Mouse (Mus musculus): ENCODE measurements at regions not wholly inside any gene's neighbourhood (a gene's known extent, or its start where the extent isn't known, plus 50 kb on each side); places are given as distances from the start of the nearest gene placed in this dataset.

GRCm38 (mm10) chr9:88059005-88059404, 268.0 kb upstream of the Nt5e start:
- TF ChIP-seq CEBPB (IDR thresholded peaks at IDR 0.05; ENCODE audit: low read depth) (no peak), CTCF (IDR thresholded peaks at IDR 0.05; ENCODE audit: control insufficient read depth, insufficient read depth, insufficient read length) (no peak), MYOD1 (IDR thresholded peaks at IDR 0.05; ENCODE audit: control insufficient read depth, insufficient read length, low read depth) (no peak), MYOG (IDR thresholded peaks at IDR 0.05; ENCODE audit: control insufficient read depth, extremely low read depth, insufficient read length) (no peak), USF1 (IDR thresholded peaks at IDR 0.05; ENCODE audit: low read depth) (no peak), MAX (IDR thresholded peaks at IDR 0.05) (no peak), FOSL1 (IDR thresholded peaks at IDR 0.05; ENCODE audit: insufficient read depth, low read length, poor library complexity, severe bottlenecking) (no peak)
- no peaks in the 10 kb centered on the region for H3K79me3 ChIP-seq (ENCODE audit: low read depth)

GRCm38 (mm10) chr9:88063973-88064676, 262.9 kb upstream of the Nt5e start:
- Histone ChIP-seq H3ac (ENCODE audit: control insufficient read depth, insufficient read length, low read depth) (no peak overlapping the region), H3K4me3 (ENCODE audit: insufficient read depth, poor library complexity, severe bottlenecking) (no peak overlapping the region), H3K27me3 (ENCODE audit: control insufficient read depth, insufficient read depth, insufficient read length) (no peaks in the 10 kb centered on the region), H3K79me3 (ENCODE audit: low read depth) (no peaks in the 10 kb centered on the region), H3K79me2 (ENCODE audit: control insufficient read depth, insufficient read depth) (no peaks in the 10 kb centered on the region), H3K36me3 (ENCODE audit: control insufficient read depth, insufficient read depth) (no peaks in the 10 kb centered on the region)
- TF ChIP-seq FOSL1 (IDR thresholded peaks at IDR 0.05; ENCODE audit: insufficient read depth, low read length, poor library complexity, severe bottlenecking) (no peak), CTCF (IDR thresholded peaks at IDR 0.05; ENCODE audit: control insufficient read depth, insufficient read depth, insufficient read length) (no peak)

More at GRCm38 (mm10) chr9:88059005-88059404, 268.0 kb upstream of the Nt5e start:
- Histone ChIP-seq H3K36me3 (ENCODE audit: control insufficient read depth, insufficient read depth) (no peaks in the 10 kb centered on the region), H3K79me2 (ENCODE audit: control insufficient read depth, insufficient read depth) (no peaks in the 10 kb centered on the region), H3K4me3 (ENCODE audit: insufficient read depth, poor library complexity, severe bottlenecking) (no peak overlapping the region), H3ac (ENCODE audit: control insufficient read depth, insufficient read length, low read depth) (no peak overlapping the region), H3K27me3 (ENCODE audit: control insufficient read depth, insufficient read depth, insufficient read length) (no peaks in the 10 kb centered on the region)

GRCm38 (mm10) chr9:88065057-88065456, 261.9 kb upstream of the Nt5e start:
- Histone ChIP-seq H3K4me3 (ENCODE audit: insufficient read depth, poor library complexity, severe bottlenecking) (no peak overlapping the region), H3K79me3 (ENCODE audit: low read depth) (no peaks in the 10 kb centered on the region), H3K36me3 (ENCODE audit: control insufficient read depth, insufficient read depth) (no peaks in the 10 kb centered on the region), H3K79me2 (ENCODE audit: control insufficient read depth, insufficient read depth) (no peaks in the 10 kb centered on the region), H3K27me3 (ENCODE audit: control insufficient read depth, insufficient read depth, insufficient read length) (no peaks in the 10 kb centered on the region), H3ac (ENCODE audit: control insufficient read depth, insufficient read length, low read depth) (no peak overlapping the region)
- TF ChIP-seq CTCF (IDR thresholded peaks at IDR 0.05; ENCODE audit: control insufficient read depth, insufficient read depth, insufficient read length) (no peak), USF1 (IDR thresholded peaks at IDR 0.05; ENCODE audit: low read depth) (no peak), MYOD1 (IDR thresholded peaks at IDR 0.05; ENCODE audit: control insufficient read depth, insufficient read length, low read depth) (no peak), MYOG (IDR thresholded peaks at IDR 0.05; ENCODE audit: control insufficient read depth, extremely low read depth, insufficient read length) (no peak), CEBPB (IDR thresholded peaks at IDR 0.05; ENCODE audit: low read depth) (no peak), FOSL1 (IDR thresholded peaks at IDR 0.05; ENCODE audit: insufficient read depth, low read length, poor library complexity, severe bottlenecking) (no peak), MAX (IDR thresholded peaks at IDR 0.05) (no peak)

DNA sequence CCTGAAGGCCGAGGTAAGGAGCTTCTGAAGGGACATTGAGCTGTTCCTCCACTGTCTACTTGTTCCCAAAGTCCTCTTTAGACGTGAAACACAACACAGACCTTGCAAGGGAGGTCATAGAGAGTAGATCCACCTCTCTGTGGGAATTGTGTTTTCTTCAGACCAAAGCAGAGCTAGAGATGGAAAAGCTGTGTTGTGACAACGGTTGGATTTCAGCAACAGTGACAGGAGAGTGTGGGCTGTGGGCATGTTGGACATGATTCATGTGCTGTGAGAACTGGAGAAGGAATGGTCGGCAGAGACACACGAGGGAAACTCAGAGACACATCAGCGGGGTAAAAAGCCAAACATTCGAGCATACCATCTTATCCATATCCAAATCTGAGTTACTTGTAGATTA, 261.2 kb upstream of the Nt5e start:
- H3K79me2 ChIP-seq (ENCODE audit: control insufficient read depth, insufficient read depth): no peaks in the 10 kb centered on the region

GRCm38 (mm10) chr9:88068322-88068721, 258.7 kb upstream of the Nt5e start:
- Histone ChIP-seq H3K79me3 (ENCODE audit: low read depth) (no peaks in the 10 kb centered on the region), H3K79me2 (ENCODE audit: control insufficient read depth, insufficient read depth) (no peaks in the 10 kb centered on the region), H3ac (ENCODE audit: control insufficient read depth, insufficient read length, low read depth) (no peak overlapping the region), H3K36me3 (ENCODE audit: control insufficient read depth, insufficient read depth) (no peaks in the 10 kb centered on the region), H3K27me3 (ENCODE audit: control insufficient read depth, insufficient read depth, insufficient read length) (no peaks in the 10 kb centered on the region), H3K4me3 (ENCODE audit: insufficient read depth, poor library complexity, severe bottlenecking) (no peak overlapping the region)
- TF ChIP-seq CEBPB (IDR thresholded peaks at IDR 0.05; ENCODE audit: low read depth) (no peak), MAX (IDR thresholded peaks at IDR 0.05) (no peak), CTCF (IDR thresholded peaks at IDR 0.05; ENCODE audit: control insufficient read depth, insufficient read depth, insufficient read length) (no peak), MYOG (IDR thresholded peaks at IDR 0.05; ENCODE audit: control insufficient read depth, extremely low read depth, insufficient read length) (no peak), FOSL1 (IDR thresholded peaks at IDR 0.05; ENCODE audit: insufficient read depth, low read length, poor library complexity, severe bottlenecking) (no peak), MYOD1 (IDR thresholded peaks at IDR 0.05; ENCODE audit: control insufficient read depth, insufficient read length, low read depth) (no peak), USF1 (IDR thresholded peaks at IDR 0.05; ENCODE audit: low read depth) (no peak)

More for the DNA sequence above, 261.2 kb upstream of the Nt5e start:
- TF ChIP-seq MAX (IDR thresholded peaks at IDR 0.05): no peak
- no peak for TF ChIP-seq CEBPB (IDR thresholded peaks at IDR 0.05; ENCODE audit: low read depth)
- TF ChIP-seq MYOG (IDR thresholded peaks at IDR 0.05; ENCODE audit: control insufficient read depth, extremely low read depth, insufficient read length): no peak
- no peak for TF ChIP-seq CTCF (IDR thresholded peaks at IDR 0.05; ENCODE audit: control insufficient read depth, insufficient read depth, insufficient read length)
- no peak for TF ChIP-seq USF1 (IDR thresholded peaks at IDR 0.05; ENCODE audit: low read depth)
- TF ChIP-seq MYOD1 (IDR thresholded peaks at IDR 0.05; ENCODE audit: control insufficient read depth, insufficient read length, low read depth): no peak
- TF ChIP-seq FOSL1 (IDR thresholded peaks at IDR 0.05; ENCODE audit: insufficient read depth, low read length, poor library complexity, severe bottlenecking): no peak
- H3K36me3 ChIP-seq (ENCODE audit: control insufficient read depth, insufficient read depth): no peaks in the 10 kb centered on the region
- no peaks in the 10 kb centered on the region for H3K27me3 ChIP-seq (ENCODE audit: control insufficient read depth, insufficient read depth, insufficient read length)
- no peak overlapping the region for H3ac ChIP-seq (ENCODE audit: control insufficient read depth, insufficient read length, low read depth)
- H3K4me3 ChIP-seq (ENCODE audit: insufficient read depth, poor library complexity, severe bottlenecking): no peak overlapping the region
- H3K79me3 ChIP-seq (ENCODE audit: low read depth): no peaks in the 10 kb centered on the region

GRCm38 (mm10) chr9:88068881-88069304, 258.1 kb upstream of the Nt5e start:
- no peak overlapping the region for H3ac ChIP-seq (ENCODE audit: control insufficient read depth, insufficient read length, low read depth)
- no peak for TF ChIP-seq CEBPB (IDR thresholded peaks at IDR 0.05; ENCODE audit: low read depth)
- no peak for TF ChIP-seq CTCF (IDR thresholded peaks at IDR 0.05; ENCODE audit: control insufficient read depth, insufficient read depth, insufficient read length)
- no peak for TF ChIP-seq FOSL1 (IDR thresholded peaks at IDR 0.05; ENCODE audit: insufficient read depth, low read length, poor library complexity, severe bottlenecking)
- no peak for TF ChIP-seq MYOD1 (IDR thresholded peaks at IDR 0.05; ENCODE audit: control insufficient read depth, insufficient read length, low read depth)
- no peak for TF ChIP-seq MYOG (IDR thresholded peaks at IDR 0.05; ENCODE audit: control insufficient read depth, extremely low read depth, insufficient read length)
- no peak for TF ChIP-seq MAX (IDR thresholded peaks at IDR 0.05)
- TF ChIP-seq USF1 (IDR thresholded peaks at IDR 0.05; ENCODE audit: low read depth): no peak
- H3K27me3 ChIP-seq (ENCODE audit: control insufficient read depth, insufficient read depth, insufficient read length): no peaks in the 10 kb centered on the region
- H3K36me3 ChIP-seq (ENCODE audit: control insufficient read depth, insufficient read depth): no peaks in the 10 kb centered on the region
- no peaks in the 10 kb centered on the region for H3K79me3 ChIP-seq (ENCODE audit: low read depth)
- no peak overlapping the region for H3K4me3 ChIP-seq (ENCODE audit: insufficient read depth, poor library complexity, severe bottlenecking)
- no peaks in the 10 kb centered on the region for H3K79me2 ChIP-seq (ENCODE audit: control insufficient read depth, insufficient read depth)

All from C2C12 (cell line).